16 mouse cellular contexts compared by ENCODE assay signal in the genomic region with DNA sequence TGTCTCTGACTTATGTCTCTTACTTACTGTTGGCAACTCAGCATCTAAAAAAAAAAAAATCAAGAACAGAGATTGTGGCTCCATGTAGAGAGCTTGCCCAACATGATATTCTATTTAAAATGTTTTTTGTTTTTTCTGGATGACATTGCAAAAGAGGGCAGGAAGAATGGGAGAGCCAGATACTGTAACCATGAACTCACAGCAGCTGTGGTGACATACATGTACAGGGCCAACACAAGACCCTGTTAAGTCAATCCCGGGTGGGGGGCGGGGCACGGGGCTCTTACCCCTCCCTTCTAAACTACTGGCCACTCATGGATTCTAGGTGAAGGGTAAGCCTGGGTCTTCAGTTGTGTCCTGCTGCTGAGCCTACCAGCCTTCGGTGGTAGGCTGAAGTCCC. TPM values are rescaled to one million over a fixed set of nuclear protein-coding genes. Genes with fewer than 3 reads are reported as not detected.
DNase-seq lines count a peak whose midpoint lies in the region; ATAC-seq and TF ChIP-seq lines count a peak whose summit lies in the region.
"Had no signal": no experiment of that assay in that cellular context is flagged by ENCODE, and none has a peak within 500 bp of the region (broad histone marks: within the 10 kb centered on the region; RNA-seq: fewer than 3 reads in every experiment).

No protein-coding gene starts in this region.

- H3K27me3 ChIP-seq in heart, embryonic 13.5 days (replicated peaks) = no peaks in the 10 kb centered on the region
- H3K27me3 ChIP-seq: lung, embryonic 15.5 days had no signal

- ATAC-seq in heart, embryonic 13.5 days (ENCODE audit: extremely low read depth, insufficient number of reproducible peaks, low FRiP score, low TSS enrichment) = no peak
- peak; percentile 20 to 31; a peak in 2 of 4 replicates for ATAC-seq in hematopoietic stem cell, adult 5-6 weeks (replicated peaks in 1 of 2; ENCODE audit: insufficient read depth in 1 of 2, low FRiP score in 2 of 2, low TSS enrichment in 1 of 2, low read depth in 1 of 2, poor library complexity in 2 of 2, severe bottlenecking in 2 of 2)
- ATAC-seq: hindbrain, embryonic 16.5 days had no signal

- intact Hi-C loops in heart, postnatal 36 days (cut with DNase I) = loop anchor here (2.0 kb wide), 1 partner anchor 43 kb away; no protein-coding TSS in a partner anchor

- H3K79me2 ChIP-seq in macrophage (ENCODE audit: inconsistent target) = no peaks in the 10 kb centered on the region

- no peak for TF ChIP-seq POLR2A in bone marrow macrophage, adult 2 months (IDR thresholded peaks at IDR 0.05; ENCODE audit: borderline replicate concordance, low read depth, low read length)

- H3K4me3 ChIP-seq in heart, embryonic 13.5 days = no peak overlapping the region
- H3K4me3 ChIP-seq in bone marrow macrophage, adult 2 months (ENCODE audit: insufficient read depth, low read length) = no peak overlapping the region
- H3K4me3 ChIP-seq in macrophage (ENCODE audit: inconsistent target) = no peak overlapping the region
- H3K4me3 ChIP-seq: lung, embryonic 15.5 days had no signal

- 0 out of 2 replicates have a peak overlapping the region, but pooled peaks have one; percentile 52 for H3K4me2 ChIP-seq in heart, embryonic 13.5 days
- H3K4me2 ChIP-seq: lung, embryonic 15.5 days had no signal

- no peak overlapping the region for H3K9ac ChIP-seq in heart, embryonic 13.5 days
- H3K9ac ChIP-seq: lung, embryonic 15.5 days had no signal

- no peak for DNase-seq in heart, postnatal 36 days
- no peak for DNase-seq in cerebellum, adult 18-20 months
- DNase-seq in urinary bladder, postnatal 36 days (ENCODE audit: low spot score in 2 of 2) = no peak
- DNase-seq in adrenal gland, postnatal 36 days = no peak
- DNase-seq: adrenal gland, adult 2 months; cerebellum, adult 9-11 months; gastrocnemius, postnatal 14 days; kidney, adult 18-20 months; kidney, postnatal 36 days; left cerebral cortex, postnatal 4 days had no signal

- no peaks in the 10 kb centered on the region for H3K36me3 ChIP-seq in heart, embryonic 13.5 days
- no peaks in the 10 kb centered on the region for H3K36me3 ChIP-seq in macrophage (ENCODE audit: inconsistent target)
- H3K36me3 ChIP-seq: lung, embryonic 15.5 days had no signal

- WGBS in heart, embryonic 13.5 days = 81% methylated on average over 4 of the region's 4 CpGs
- 59% methylated on average over 4 of the region's 4 CpGs for WGBS in macrophage (ENCODE audit: missing documents)

- H3K9me3 ChIP-seq in heart, embryonic 13.5 days = peaks cover 6% of the 10 kb centered on the region; the same call in 1 of the 2 replicates
- H3K9me3 ChIP-seq: lung, embryonic 15.5 days had no signal

- H3K27ac ChIP-seq in heart, embryonic 13.5 days (replicated peaks) = peak overlapping the region; percentile 94
- H3K27ac ChIP-seq in bone marrow macrophage, adult 2 months (ENCODE audit: insufficient read depth, low read depth, low read length) = peak overlapping the region; percentile 87
- peak overlapping the region; percentile 43; the same call in 1 of the 2 replicates for H3K27ac ChIP-seq in macrophage

- H3K4me1 ChIP-seq in heart, embryonic 13.5 days = peaks cover 33% of the 10 kb centered on the region
- H3K4me1 ChIP-seq in bone marrow macrophage, adult 2 months (ENCODE audit: control insufficient read depth, insufficient read depth, low read length) = peaks cover 38% of the 10 kb centered on the region

- no peak for TF ChIP-seq CTCF in bone marrow macrophage, adult 2 months (IDR thresholded peaks at IDR 0.05; ENCODE audit: low read depth, low read length)

RNA-seq across cellular contexts. Expression of gene Stk24, which starts 42.2 kb away (rescaled TPM):
- polyA plus RNA-seq in heart, embryonic 13.5 days (2015; fragmentation: Nextera tagmentation; extraction: Ambion mirVana) = 29.7 and 30.8 TPM in 2 replicates
- 10 to 100 TPM; 61.8 to 69.5 TPM for total RNA-seq in heart, postnatal 36 days (2021)
- 97.7 and 101 TPM in 2 replicates for polyA plus RNA-seq in bone marrow macrophage, adult 2 months (2012; ENCODE audit: insufficient read depth, insufficient read length, missing spikeins)
- total RNA-seq in hematopoietic stem cell, adult 5-6 weeks (2017) = 85.3 and 102 TPM in 2 replicates
- 100 to 1,000 TPM in 1 of 26 experiments, 10 to 100 TPM in 25; 41.8 to 107 (median 67.7) TPM for total RNA-seq in macrophage (2018; cell fraction: chromatin; rRNA removed)
- 10 to 100 TPM; 48.2 to 77.8 (median 57.2) TPM for total RNA-seq in macrophage (2018; cell fraction: cytosol; rRNA removed)
- total RNA-seq in macrophage (2018; cell fraction: nucleus; rRNA removed) = 10 to 100 TPM; 35.1 to 89.9 (median 60.8) TPM
- 56.6 to 88.8 TPM (median 62.9 TPM) in 3 replicates for polyA plus RNA-seq in macrophage (2018)
- 100 to 1,000 TPM; 104 to 108 TPM for total RNA-seq in adrenal gland, postnatal 36 days (2021)

Comparison
In these comparisons a context has a peak if more than half of its experiments do, and no peak if none do; other contexts are left out.
1. H3K27ac ChIP-seq: peak in every context shown above with its lines; median percentile 94 in heart, embryonic 13.5 days; 87 in bone marrow macrophage, adult 2 months; 43 in macrophage.